Comparison of ENCODE assay signal across 21 mouse cellular contexts in the genomic region with DNA sequence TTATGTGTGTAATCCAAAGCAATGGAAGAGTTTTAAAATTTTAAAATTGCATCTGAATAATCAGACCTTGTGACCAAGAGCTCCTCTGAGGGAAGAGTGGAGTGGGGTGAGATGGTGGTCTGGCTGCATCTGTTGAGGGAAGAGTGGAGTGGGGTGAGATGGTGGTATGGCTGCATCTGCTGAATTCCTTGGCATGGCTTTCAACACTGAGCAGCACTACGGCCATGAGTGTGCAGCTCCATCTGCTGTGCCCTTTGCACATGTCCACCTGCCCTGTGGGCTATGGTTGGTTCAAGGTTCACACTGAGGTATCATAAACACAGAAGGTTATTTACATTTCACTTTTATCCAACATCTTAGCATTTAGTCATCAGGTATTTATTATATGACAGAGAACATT. TPM values are rescaled to one million over a fixed set of nuclear protein-coding genes. Genes with fewer than 3 reads are reported as not detected.
A peak's percentile ranks its signal among the peaks of the same experiment; 100 is the strongest.
DNase-seq lines count a peak whose midpoint lies in the region; ATAC-seq and TF ChIP-seq lines count a peak whose summit lies in the region.
"Had no signal": no experiment of that assay in that cellular context is flagged by ENCODE, and none has a peak within 500 bp of the region (broad histone marks: within the 10 kb centered on the region; RNA-seq: fewer than 3 reads in every experiment).

No protein-coding gene starts in this region.

- no peaks in the 10 kb centered on the region; the same call in 1 of the 2 replicates for H3K27me3 ChIP-seq in liver, embryonic 11.5 days (replicated peaks; ENCODE audit: control insufficient read depth, insufficient read depth, low read length)
- no peaks in the 10 kb centered on the region for H3K27me3 ChIP-seq in intestine, embryonic 16.5 days (replicated peaks; ENCODE audit: control insufficient read depth, insufficient read depth, low read length)
- H3K27me3 ChIP-seq in liver, embryonic 14.5 days (ENCODE audit: control insufficient read depth, insufficient read depth, low read length): no peaks in the 10 kb centered on the region
- H3K27me3 ChIP-seq in hindbrain, postnatal 0 days (ENCODE audit: insufficient read depth, low read length): no peaks in the 10 kb centered on the region
- H3K27me3 ChIP-seq: forebrain, embryonic 13.5 days; heart, embryonic 13.5 days; hindbrain, embryonic 13.5 days had no signal

- no peak overlapping the region for H3K4me3 ChIP-seq in liver, embryonic 11.5 days (ENCODE audit: low read depth, low read length)
- no peak overlapping the region for H3K4me3 ChIP-seq in intestine, embryonic 16.5 days (ENCODE audit: low read length)
- H3K4me3 ChIP-seq in liver, embryonic 14.5 days (ENCODE audit: insufficient read depth in 1 of 2, low read depth in 2 of 2, low read length in 2 of 2): no peak overlapping the region
- no peak overlapping the region for H3K4me3 ChIP-seq in lung, adult 2 months (replicated peaks; ENCODE audit: extremely low read depth, low read depth, low read length)
- H3K4me3 ChIP-seq in hindbrain, postnatal 0 days (ENCODE audit: low read length): no peak overlapping the region
- H3K4me3 ChIP-seq: embryonic facial prominence, embryonic 10.5 days; forebrain, embryonic 13.5 days; heart, embryonic 13.5 days; hindbrain, embryonic 13.5 days had no signal

- H3K4me1 ChIP-seq in liver, embryonic 11.5 days (replicated peaks; ENCODE audit: control insufficient read depth, insufficient read depth, low read length): no peaks in the 10 kb centered on the region
- no peaks in the 10 kb centered on the region for H3K4me1 ChIP-seq in intestine, embryonic 16.5 days (ENCODE audit: control insufficient read depth, insufficient read depth, low read length)
- H3K4me1 ChIP-seq in liver, embryonic 14.5 days (replicated peaks; ENCODE audit: control insufficient read depth in 2 of 2, insufficient read depth in 2 of 2, low read length in 1 of 2): no peaks in the 10 kb centered on the region
- no peaks in the 10 kb centered on the region for H3K4me1 ChIP-seq in lung, adult 2 months (ENCODE audit: control insufficient read depth, insufficient read depth, low read length)
- H3K4me1 ChIP-seq in hindbrain, postnatal 0 days (ENCODE audit: insufficient read depth, low read length): no peaks in the 10 kb centered on the region
- H3K4me1 ChIP-seq: embryonic facial prominence, embryonic 10.5 days; hindbrain, embryonic 13.5 days had no signal

- WGBS in liver, embryonic 11.5 days: 90% methylated on average over 1 of the region's 1 CpGs
- 67% methylated on average over 1 of the region's 1 CpGs for WGBS in intestine, embryonic 16.5 days
- WGBS in liver, embryonic 14.5 days (ENCODE audit: insufficient replicate concordance): 75% methylated on average over 1 of the region's 1 CpGs
- WGBS in lung, adult 2 months: 71% methylated on average over 1 of the region's 1 CpGs
- 75% methylated on average over 1 of the region's 1 CpGs for WGBS in hindbrain, postnatal 0 days

- peak; percentile 6; the same call in 1 of the 2 replicates for TF ChIP-seq CTCF in liver, embryonic 14.5 days (IDR thresholded peaks at IDR 0.05; ENCODE audit: low read depth)
- no peak for TF ChIP-seq CTCF in lung, adult 2 months (IDR thresholded peaks at IDR 0.05; ENCODE audit: insufficient read depth, low read length)
- no peak for TF ChIP-seq CTCF in hindbrain, postnatal 0 days (IDR thresholded peaks at IDR 0.05; ENCODE audit: low read depth)

- TF ChIP-seq EP300 in liver, embryonic 14.5 days (IDR thresholded peaks at IDR 0.05; ENCODE audit: low read depth): no peak

- H3K4me2 ChIP-seq in liver, embryonic 11.5 days: no peak overlapping the region
- H3K4me2 ChIP-seq in intestine, embryonic 16.5 days (ENCODE audit: low read depth, low read length): no peak overlapping the region
- no peak overlapping the region for H3K4me2 ChIP-seq in liver, embryonic 14.5 days (ENCODE audit: low read depth)
- H3K4me2 ChIP-seq in hindbrain, postnatal 0 days (ENCODE audit: low read depth, low read length): no peak overlapping the region
- H3K4me2 ChIP-seq: forebrain, embryonic 13.5 days; heart, embryonic 13.5 days; hindbrain, embryonic 13.5 days had no signal

- no peak for TF ChIP-seq POLR2A in lung, adult 2 months (IDR thresholded peaks at IDR 0.05; ENCODE audit: borderline replicate concordance, extremely low read depth, low read depth, low read length)

- no peaks in the 10 kb centered on the region for H3K36me3 ChIP-seq in liver, embryonic 11.5 days (ENCODE audit: control insufficient read depth, insufficient read depth, low read length)
- no peaks in the 10 kb centered on the region for H3K36me3 ChIP-seq in intestine, embryonic 16.5 days (ENCODE audit: control insufficient read depth, insufficient read depth, low read length)
- H3K36me3 ChIP-seq in liver, embryonic 14.5 days (replicated peaks; ENCODE audit: control insufficient read depth, insufficient read depth, low read depth): no peaks in the 10 kb centered on the region
- no peaks in the 10 kb centered on the region for H3K36me3 ChIP-seq in hindbrain, postnatal 0 days (ENCODE audit: insufficient read depth, low read length)
- H3K36me3 ChIP-seq: embryonic facial prominence, embryonic 10.5 days; heart, embryonic 13.5 days; hindbrain, embryonic 13.5 days had no signal

- H3K27ac ChIP-seq in liver, embryonic 11.5 days (ENCODE audit: low read depth, low read length): no peak overlapping the region
- H3K27ac ChIP-seq in intestine, embryonic 16.5 days (ENCODE audit: low read length): no peak overlapping the region
- no peak overlapping the region for H3K27ac ChIP-seq in liver, embryonic 14.5 days
- no peak overlapping the region for H3K27ac ChIP-seq in hindbrain, postnatal 0 days
- H3K27ac ChIP-seq: embryonic facial prominence, embryonic 10.5 days; forebrain, embryonic 13.5 days; heart, embryonic 13.5 days; hindbrain, embryonic 13.5 days had no signal

- no peaks in the 10 kb centered on the region for H3K9me3 ChIP-seq in liver, embryonic 11.5 days (ENCODE audit: control insufficient read depth, low read length)
- no peaks in the 10 kb centered on the region for H3K9me3 ChIP-seq in intestine, embryonic 16.5 days (ENCODE audit: control insufficient read depth, low read length)
- H3K9me3 ChIP-seq in liver, embryonic 14.5 days (ENCODE audit: control insufficient read depth, low read length): no peaks in the 10 kb centered on the region
- H3K9me3 ChIP-seq in hindbrain, postnatal 0 days (ENCODE audit: low read length): no peaks in the 10 kb centered on the region
- H3K9me3 ChIP-seq: embryonic facial prominence, embryonic 10.5 days; forebrain, embryonic 13.5 days; heart, embryonic 13.5 days; hindbrain, embryonic 13.5 days had no signal

- no peak for DNase-seq in liver, embryonic 11.5 days (ENCODE audit: low spot score)
- no peak for DNase-seq in liver
- DNase-seq in liver, embryonic 14.5 days (ENCODE audit: low read depth in 3 of 3, low spot score in 3 of 3): no peak
- DNase-seq in lung, adult 2 months: no peak
- no peak for DNase-seq in hindbrain, postnatal 0 days (ENCODE audit: low spot score)

- H3K9ac ChIP-seq in liver, embryonic 11.5 days (ENCODE audit: low read depth, low read length): no peak overlapping the region
- H3K9ac ChIP-seq in intestine, embryonic 16.5 days (ENCODE audit: low read depth, low read length): no peak overlapping the region
- H3K9ac ChIP-seq in liver, embryonic 14.5 days (replicated peaks): no peak overlapping the region
- H3K9ac ChIP-seq in hindbrain, postnatal 0 days (replicated peaks; ENCODE audit: low read length): no peak overlapping the region
- H3K9ac ChIP-seq: forebrain, embryonic 13.5 days; forebrain, postnatal 0 days; heart, embryonic 13.5 days; hindbrain, embryonic 13.5 days had no signal

- ATAC-seq in liver, embryonic 11.5 days (replicated peaks; ENCODE audit: low FRiP score): 0 out of 2 replicates have a peak, but pooled peaks have one; percentile 20
- ATAC-seq in intestine, embryonic 16.5 days: peak; percentile 72
- ATAC-seq in liver, embryonic 14.5 days (ENCODE audit: insufficient read depth): no peak
- no peak for ATAC-seq in hindbrain, postnatal 0 days

RNA-seq across cellular contexts. Expression of a gene that starts 35.2 kb away (rescaled TPM):
- polyA plus RNA-seq in liver, embryonic 11.5 days (2014; fragmentation: Nextera tagmentation; extraction: Ambion mirVana): 21.3 and 22.1 TPM in 2 replicates
- 8.5 and 9.7 TPM in 2 replicates for polyA plus RNA-seq in intestine, embryonic 16.5 days (2015; fragmentation: Nextera tagmentation; extraction: Ambion mirVana)
- 11.0 and 12.7 TPM in 2 replicates for polyA plus RNA-seq in liver, embryonic 14.5 days (2012; rRNA removed)
- 5.9 and 7.4 TPM in 2 replicates for polyA plus RNA-seq in liver, embryonic 14.5 days (2014; fragmentation: Nextera tagmentation; extraction: Ambion mirVana)
- 48.5 and 48.7 TPM in 2 replicates for polyA plus RNA-seq in lung, adult 2 months (2012; rRNA removed)
- 38.5 and 42.7 TPM in 2 replicates for total RNA-seq in hindbrain, postnatal 0 days (2014; rRNA removed)
- 11.3 and 12.1 TPM in 2 replicates for polyA plus RNA-seq in hindbrain, postnatal 0 days (2015; fragmentation: Nextera tagmentation; extraction: Ambion mirVana)

RNA-seq across cellular contexts. Expression of a gene that starts 47.4 kb away (rescaled TPM):
- polyA plus RNA-seq in liver, embryonic 11.5 days (2014; fragmentation: Nextera tagmentation; extraction: Ambion mirVana): 2.4 and 3.2 TPM in 2 replicates
- 0.43 and 1.1 TPM in 2 replicates for polyA plus RNA-seq in intestine, embryonic 16.5 days (2015; fragmentation: Nextera tagmentation; extraction: Ambion mirVana)
- 3.2 and 4.6 TPM in 2 replicates for polyA plus RNA-seq in liver, embryonic 14.5 days (2012; rRNA removed)
- 3.3 and 4.9 TPM in 2 replicates for polyA plus RNA-seq in liver, embryonic 14.5 days (2014; fragmentation: Nextera tagmentation; extraction: Ambion mirVana)
- polyA plus RNA-seq in lung, adult 2 months (2012; rRNA removed): not detected in 2 replicates
- total RNA-seq in hindbrain, postnatal 0 days (2014; rRNA removed): not detected in 2 replicates
- not detected in 2 replicates for polyA plus RNA-seq in hindbrain, postnatal 0 days (2015; fragmentation: Nextera tagmentation; extraction: Ambion mirVana)
- total RNA-seq: adrenal gland, adult 2 months; adrenal gland, postnatal 36 days; forebrain, postnatal 0 days; gastrocnemius, adult 18-20 months; gastrocnemius, postnatal 14 days; heart, adult 8-10 months; hematopoietic stem cell, adult 5-6 weeks had no signal
- polyA plus RNA-seq: adrenal gland, adult 2 months; cerebellum, adult 2 months; embryonic facial prominence, embryonic 14.5 days; forebrain, embryonic 13.5 days; forebrain, postnatal 0 days; gonadal fat pad, adult 2 months; heart, postnatal 0 days; hindbrain, embryonic 13.5 days had no signal

RNA-seq across cellular contexts. Expression of a gene that starts 52.1 kb away (rescaled TPM):
- 11.6 and 14.4 TPM in 2 replicates for polyA plus RNA-seq in liver, embryonic 11.5 days (2014; fragmentation: Nextera tagmentation; extraction: Ambion mirVana)
- 8.0 and 9.7 TPM in 2 replicates for polyA plus RNA-seq in intestine, embryonic 16.5 days (2015; fragmentation: Nextera tagmentation; extraction: Ambion mirVana)
- 15.3 and 17.9 TPM in 2 replicates for polyA plus RNA-seq in liver, embryonic 14.5 days (2012; rRNA removed)
- polyA plus RNA-seq in liver, embryonic 14.5 days (2014; fragmentation: Nextera tagmentation; extraction: Ambion mirVana): 12.6 and 15.5 TPM in 2 replicates
- polyA plus RNA-seq in lung, adult 2 months (2012; rRNA removed): 0.05 and 0.11 TPM in 2 replicates
- total RNA-seq in hindbrain, postnatal 0 days (2014; rRNA removed): 6.3 and 12.6 TPM in 2 replicates
- 3.5 and 3.6 TPM in 2 replicates for polyA plus RNA-seq in hindbrain, postnatal 0 days (2015; fragmentation: Nextera tagmentation; extraction: Ambion mirVana)
- total RNA-seq: gastrocnemius, postnatal 14 days had no signal

RNA-seq across cellular contexts. Expression of a gene that starts 58.0 kb away (rescaled TPM):
- polyA plus RNA-seq in liver, embryonic 11.5 days (2014; fragmentation: Nextera tagmentation; extraction: Ambion mirVana): 5.8 and 8.8 TPM in 2 replicates
- polyA plus RNA-seq in intestine, embryonic 16.5 days (2015; fragmentation: Nextera tagmentation; extraction: Ambion mirVana): 11.3 and 14.0 TPM in 2 replicates
- 4.7 TPM in 2 replicates for polyA plus RNA-seq in liver, embryonic 14.5 days (2012; rRNA removed)
- polyA plus RNA-seq in liver, embryonic 14.5 days (2014; fragmentation: Nextera tagmentation; extraction: Ambion mirVana): 1.9 and 2.3 TPM in 2 replicates
- polyA plus RNA-seq in lung, adult 2 months (2012; rRNA removed): 24.5 and 27.5 TPM in 2 replicates
- total RNA-seq in hindbrain, postnatal 0 days (2014; rRNA removed): 48.2 and 64.4 TPM in 2 replicates
- 19.3 and 20.0 TPM in 2 replicates for polyA plus RNA-seq in hindbrain, postnatal 0 days (2015; fragmentation: Nextera tagmentation; extraction: Ambion mirVana)

Comparison
In these comparisons a context has a peak if more than half of its experiments do, and no peak if none do; other contexts are left out.
1. ATAC-seq: peak in liver, embryonic 11.5 days (single experiment) and intestine, embryonic 16.5 days (single experiment); none in liver, embryonic 14.5 days (single experiment) and hindbrain, postnatal 0 days (single experiment).